Mouse (Mus musculus): ENCODE measurements around the gene Col4a1. TPM values are rescaled to one million over a fixed set of nuclear protein-coding genes. Genes with fewer than 3 reads are reported as not detected.
A peak's percentile ranks its signal among the peaks of the same experiment; 100 is the strongest.

The Col4a1 gene
- polyA plus RNA-seq, 1 experiment from 2014 or later: 169 TPM

GRCm38 (mm10) chr8:11346225-11346624, 33.6 kb upstream of the Col4a1 start:
- ATAC-seq (ENCODE audit: insufficient number of reproducible peaks, insufficient read depth, low FRiP score, low TSS enrichment): no peak
- H3K27me3 ChIP-seq: no peaks in the 10 kb centered on the region
- no peak overlapping the region for H3K27ac ChIP-seq
- no peaks in the 10 kb centered on the region for H3K36me3 ChIP-seq
- WGBS: 87% methylated on average over 10 of the region's 10 CpGs
- H3K4me1 ChIP-seq: peaks cover 11% of the 10 kb centered on the region; the same call in 1 of the 2 replicates
- H3K4me3 ChIP-seq: no peak overlapping the region
- no peaks in the 10 kb centered on the region for H3K9me3 ChIP-seq
- H3K4me2 ChIP-seq (replicated peaks): no peak overlapping the region
- no peak overlapping the region for H3K9ac ChIP-seq

GRCm38 (mm10) chr8:11344459-11344858, 31.8 kb upstream of the Col4a1 start:
- Histone ChIP-seq H3K4me2 (replicated peaks) (no peak overlapping the region), H3K4me3 (no peak overlapping the region), H3K4me1 (peaks cover 11% of the 10 kb centered on the region; the same call in 1 of the 2 replicates), H3K27ac (no peak overlapping the region), H3K27me3 (no peaks in the 10 kb centered on the region), H3K9ac (no peak overlapping the region), H3K36me3 (no peaks in the 10 kb centered on the region), H3K9me3 (no peaks in the 10 kb centered on the region)
- 82% methylated on average over 9 of the region's 9 CpGs for WGBS
- ATAC-seq (ENCODE audit: insufficient number of reproducible peaks, insufficient read depth, low FRiP score, low TSS enrichment): no peak

- H3K9ac ChIP-seq: no peak overlapping the region
- WGBS: 84% methylated on average over 3 of the region's 3 CpGs
- H3K4me2 ChIP-seq (replicated peaks): no peak overlapping the region
- H3K27ac ChIP-seq: no peak overlapping the region
- H3K36me3 ChIP-seq: no peaks in the 10 kb centered on the region
- H3K27me3 ChIP-seq: no peaks in the 10 kb centered on the region
- H3K9me3 ChIP-seq: no peaks in the 10 kb centered on the region
- peaks cover 9% of the 10 kb centered on the region; the same call in 1 of the 2 replicates for H3K4me1 ChIP-seq
- H3K4me3 ChIP-seq: no peak overlapping the region
- no peak for ATAC-seq (ENCODE audit: insufficient number of reproducible peaks, insufficient read depth, low FRiP score, low TSS enrichment)
These were observed 28.5 kb upstream of the Col4a1 start for GRCm38 (mm10) chr8:11341111-11341566.

- Histone ChIP-seq H3K9ac (no peak overlapping the region), H3K4me2 (replicated peaks) (no peak overlapping the region), H3K4me1 (peaks cover 9% of the 10 kb centered on the region; the same call in 1 of the 2 replicates), H3K4me3 (no peak overlapping the region), H3K9me3 (no peaks in the 10 kb centered on the region), H3K27me3 (no peaks in the 10 kb centered on the region), H3K36me3 (no peaks in the 10 kb centered on the region), H3K27ac (no peak overlapping the region)
- WGBS: 82% methylated on average over 12 of the region's 12 CpGs
- no peak for ATAC-seq (ENCODE audit: insufficient number of reproducible peaks, insufficient read depth, low FRiP score, low TSS enrichment)
These were observed 27.9 kb upstream of the Col4a1 start for GRCm38 (mm10) chr8:11340310-11341110.

- no peak overlapping the region for H3K9ac ChIP-seq
- WGBS: 84% methylated on average over 9 of the region's 9 CpGs
- H3K27ac ChIP-seq: no peak overlapping the region
- ATAC-seq (ENCODE audit: insufficient number of reproducible peaks, insufficient read depth, low FRiP score, low TSS enrichment): no peak
- no peaks in the 10 kb centered on the region for H3K36me3 ChIP-seq
- H3K9me3 ChIP-seq: no peaks in the 10 kb centered on the region
- no peak overlapping the region for H3K4me2 ChIP-seq (replicated peaks)
- no peak overlapping the region for H3K4me3 ChIP-seq
- H3K27me3 ChIP-seq: no peaks in the 10 kb centered on the region
- H3K4me1 ChIP-seq: peaks cover 9% of the 10 kb centered on the region; the same call in 1 of the 2 replicates
These were observed 25.9 kb upstream of the Col4a1 start for GRCm38 (mm10) chr8:11338507-11338906.

GRCm38 (mm10) chr8:11337642-11338041, 25.0 kb upstream of the Col4a1 start:
- no peak for ATAC-seq (ENCODE audit: insufficient number of reproducible peaks, insufficient read depth, low FRiP score, low TSS enrichment)
- 86% methylated on average over 10 of the region's 10 CpGs for WGBS

GRCm38 (mm10) chr8:11336346-11336745, 23.7 kb upstream of the Col4a1 start:
- Histone ChIP-seq H3K9me3 (no peaks in the 10 kb centered on the region), H3K9ac (no peak overlapping the region), H3K27me3 (no peaks in the 10 kb centered on the region), H3K4me1 (0 out of 2 replicates have a peak, but pooled peaks cover 3% of the 10 kb centered on the region), H3K27ac (no peak overlapping the region), H3K36me3 (no peaks in the 10 kb centered on the region), H3K4me3 (no peak overlapping the region), H3K4me2 (replicated peaks) (no peak overlapping the region)
- 88% methylated on average over 5 of the region's 5 CpGs for WGBS
- no peak for ATAC-seq (ENCODE audit: insufficient number of reproducible peaks, insufficient read depth, low FRiP score, low TSS enrichment)

More at GRCm38 (mm10) chr8:11337642-11338041, 25.0 kb upstream of the Col4a1 start:
- Histone ChIP-seq H3K4me3 (no peak overlapping the region), H3K4me1 (0 out of 2 replicates have a peak, but pooled peaks cover 4% of the 10 kb centered on the region), H3K27ac (no peak overlapping the region), H3K4me2 (replicated peaks) (no peak overlapping the region), H3K36me3 (no peaks in the 10 kb centered on the region), H3K9ac (no peak overlapping the region), H3K27me3 (no peaks in the 10 kb centered on the region), H3K9me3 (no peaks in the 10 kb centered on the region)

DNA sequence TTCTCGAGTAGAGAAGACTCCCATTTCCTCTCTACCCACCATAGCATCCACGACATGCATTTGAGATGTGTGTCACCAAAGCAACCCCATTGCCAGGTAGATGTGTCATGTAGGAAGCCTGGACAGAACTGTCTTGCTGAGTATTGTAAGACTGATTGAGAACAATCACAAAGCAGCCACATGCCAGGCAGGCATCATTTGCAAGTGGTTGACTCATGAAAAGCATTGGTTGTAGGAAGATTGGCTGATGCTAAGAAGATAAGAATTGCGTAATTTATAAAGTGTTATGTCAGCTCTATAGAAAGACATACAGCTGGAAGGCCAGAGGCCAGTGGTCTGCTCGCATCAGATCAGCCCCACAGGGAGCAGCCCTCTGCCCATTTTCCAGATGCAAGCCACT, 22.6 kb upstream of the Col4a1 start:
- no peak overlapping the region for H3K4me2 ChIP-seq (replicated peaks)
- no peak overlapping the region for H3K27ac ChIP-seq
- H3K9ac ChIP-seq: no peak overlapping the region
- H3K9me3 ChIP-seq: no peaks in the 10 kb centered on the region
- no peak overlapping the region for H3K4me3 ChIP-seq
- 90% methylated on average over 4 of the region's 4 CpGs for WGBS
- H3K27me3 ChIP-seq: no peaks in the 10 kb centered on the region
- H3K36me3 ChIP-seq: no peaks in the 10 kb centered on the region
- no peak for ATAC-seq (ENCODE audit: insufficient number of reproducible peaks, insufficient read depth, low FRiP score, low TSS enrichment)
- 0 out of 2 replicates have a peak, but pooled peaks cover 6% of the 10 kb centered on the region for H3K4me1 ChIP-seq

GRCm38 (mm10) chr8:11334493-11334892, 21.9 kb upstream of the Col4a1 start:
- Histone ChIP-seq H3K36me3 (no peaks in the 10 kb centered on the region), H3K4me2 (replicated peaks) (no peak overlapping the region), H3K9ac (no peak overlapping the region), H3K4me1 (0 out of 2 replicates have a peak, but pooled peaks cover 7% of the 10 kb centered on the region), H3K4me3 (no peak overlapping the region), H3K9me3 (no peaks in the 10 kb centered on the region), H3K27me3 (no peaks in the 10 kb centered on the region), H3K27ac (no peak overlapping the region)
- WGBS: 83% methylated on average over 3 of the region's 3 CpGs
- no peak for ATAC-seq (ENCODE audit: insufficient number of reproducible peaks, insufficient read depth, low FRiP score, low TSS enrichment)

DNA sequence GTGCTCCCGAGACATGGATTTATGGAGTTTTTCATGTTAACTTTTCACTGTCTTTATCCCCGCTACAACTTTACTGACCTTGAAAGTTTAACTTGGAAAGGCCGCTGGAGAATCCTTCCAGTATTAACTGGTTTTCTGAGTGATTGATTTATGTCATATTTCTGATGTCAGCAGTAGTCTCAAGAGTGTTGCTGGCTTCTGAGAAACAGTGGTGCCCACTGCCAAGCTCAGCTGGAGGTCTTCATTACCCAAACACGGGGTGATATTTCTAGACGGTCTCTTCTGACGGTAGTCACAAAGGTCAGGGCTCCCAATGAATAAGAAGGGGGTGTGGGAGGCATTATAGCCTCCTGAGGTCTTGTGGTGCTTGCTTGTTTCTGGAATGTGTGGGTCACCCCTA, 21.1 kb upstream of the Col4a1 start:
- no peak overlapping the region for H3K4me2 ChIP-seq (replicated peaks)
- no peaks in the 10 kb centered on the region for H3K36me3 ChIP-seq
- no peaks in the 10 kb centered on the region for H3K27me3 ChIP-seq
- no peak for ATAC-seq (ENCODE audit: insufficient number of reproducible peaks, insufficient read depth, low FRiP score, low TSS enrichment)
- H3K4me1 ChIP-seq: 0 out of 2 replicates have a peak, but pooled peaks cover 7% of the 10 kb centered on the region
- no peak overlapping the region for H3K27ac ChIP-seq
- H3K4me3 ChIP-seq: no peak overlapping the region
- WGBS: 72% methylated on average over 6 of the region's 6 CpGs
- H3K9ac ChIP-seq: no peak overlapping the region
- H3K9me3 ChIP-seq: no peaks in the 10 kb centered on the region

GRCm38 (mm10) chr8:11331561-11331960, 18.9 kb upstream of the Col4a1 start:
- Histone ChIP-seq H3K27ac (no peak overlapping the region), H3K4me3 (no peak overlapping the region), H3K4me1 (peaks cover 20% of the 10 kb centered on the region), H3K9ac (no peak overlapping the region), H3K9me3 (no peaks in the 10 kb centered on the region), H3K36me3 (no peaks in the 10 kb centered on the region), H3K4me2 (replicated peaks) (no peak overlapping the region), H3K27me3 (no peaks in the 10 kb centered on the region)
- 65% methylated on average over 4 of the region's 4 CpGs for WGBS
- no peak for ATAC-seq (ENCODE audit: insufficient number of reproducible peaks, insufficient read depth, low FRiP score, low TSS enrichment)

DNA sequence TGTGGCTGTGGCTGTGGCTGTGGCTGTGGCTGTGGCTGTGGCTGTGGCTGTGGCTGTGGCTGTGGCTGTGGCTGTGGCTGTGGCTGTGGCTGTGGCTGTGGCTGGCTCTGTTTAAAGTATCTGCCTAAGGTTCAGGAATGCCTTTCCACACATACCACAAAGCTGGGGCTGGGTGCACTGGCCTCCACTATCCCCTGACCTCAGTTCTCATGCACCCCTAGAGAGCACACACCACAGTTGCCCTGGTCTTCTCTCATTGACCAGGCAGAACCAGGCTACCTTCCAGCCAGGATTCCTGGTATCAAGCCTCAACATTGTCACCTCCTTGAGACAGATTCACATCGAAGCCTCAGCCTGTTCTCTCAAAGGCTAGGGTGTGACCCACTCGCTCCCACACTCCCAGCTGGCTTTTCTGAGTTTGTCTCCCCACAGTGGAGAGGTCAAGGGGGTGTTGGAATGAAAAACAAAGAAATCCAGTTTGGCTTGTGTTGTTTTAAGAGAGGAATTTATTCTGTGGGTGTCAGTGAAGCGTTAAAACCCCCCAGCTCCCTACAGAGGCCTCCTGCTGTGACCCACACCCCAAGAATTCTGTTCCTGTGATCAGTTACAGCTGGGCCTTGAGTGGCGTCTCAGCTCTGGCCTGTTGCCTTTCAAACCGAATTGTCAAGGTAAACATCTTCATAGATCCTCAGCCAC, 15.2 kb upstream of the Col4a1 start:
- Histone ChIP-seq H3K9me3 (no peaks in the 10 kb centered on the region), H3K36me3 (no peaks in the 10 kb centered on the region), H3K4me3 (no peak overlapping the region), H3K27ac (peak overlapping the region; percentile 63), H3K27me3 (no peaks in the 10 kb centered on the region), H3K4me1 (peaks cover 25% of the 10 kb centered on the region), H3K9ac (no peak overlapping the region), H3K4me2 (replicated peaks) (no peak overlapping the region)
- ATAC-seq (ENCODE audit: insufficient number of reproducible peaks, insufficient read depth, low FRiP score, low TSS enrichment): no peak
- 37% methylated on average over 5 of the region's 5 CpGs for WGBS

All from embryonic facial prominence, embryonic 12.5 days (tissue).